Mouse (Mus musculus): ENCODE measurements around the gene Rinl. TPM values are rescaled to one million over a fixed set of nuclear protein-coding genes. Genes with fewer than 3 reads are reported as not detected.

Gene Rinl
- total and polyA plus RNA-seq, 3 experiments: 46.1 to 65.5 (median 60.6) TPM

DNA sequence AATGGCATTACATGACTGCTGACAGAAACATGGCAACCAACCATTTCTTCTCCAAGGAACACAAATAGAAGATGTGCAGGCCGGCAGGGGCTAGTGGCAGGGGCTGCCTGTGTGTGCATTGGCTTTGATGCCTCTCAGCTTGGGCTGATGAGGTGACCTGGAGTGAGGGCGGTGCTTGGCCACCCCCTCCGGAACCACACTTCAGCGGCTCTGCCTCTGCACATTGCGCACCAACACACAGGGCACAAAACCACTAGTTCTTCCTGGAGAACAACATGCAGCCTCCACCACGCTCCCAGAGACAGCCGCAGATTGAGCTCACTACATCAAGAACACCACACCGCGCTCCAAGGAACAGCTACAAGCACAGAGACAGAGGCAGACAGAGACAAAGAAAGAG, 27.4 kb downstream of the Rinl start:
- Histone ChIP-seq H3K9ac (ENCODE audit: insufficient read depth, low read depth) (no peak overlapping the region), H3K4me2 (ENCODE audit: insufficient read depth, low read depth, poor library complexity, severe bottlenecking) (peak overlapping the region; percentile 11; the same call in 1 of the 2 replicates), H3K79me2 (replicated peaks; ENCODE audit: control insufficient read depth, extremely low read depth, insufficient read depth, poor library complexity, severe bottlenecking) (peaks cover 78% of the 10 kb centered on the region), H3K4me3 (replicated peaks in 1 of 3; ENCODE audit: low read depth in 2 of 3, low read length in 2 of 3, poor library complexity in 1 of 3) (peak overlapping the region in 2 of 3 experiments; percentile 6 to 49), H3K36me3 (replicated peaks in 1 of 2; ENCODE audit: control insufficient read depth in 1 of 2, insufficient read depth in 1 of 2, low read length in 1 of 2) (peaks cover 87 to 92% of the 10 kb centered on the region in 2 experiments), H3K9me3 (replicated peaks; ENCODE audit: low read length) (no peaks in the 10 kb centered on the region), H3K4me1 (ENCODE audit: control insufficient read depth in 1 of 2, insufficient read depth in 2 of 2) (peaks cover 29 to 86% of the 10 kb centered on the region in 2 experiments), H3K27ac (ENCODE audit: insufficient read depth, low read depth) (peak overlapping the region; percentile 37), H3K27me3 (replicated peaks) (no peaks in the 10 kb centered on the region)
- DNase-seq (ENCODE audit: extremely low read depth): peak; percentile 89
- dilution Hi-C loops (cut with MboI; ENCODE audit: extremely low pct_ligation_motif_present, extremely low pct_unique_long_range_greater_than_20kb, low sequenced_read_pairs): no loop called here
- TF ChIP-seq BHLHE40 (IDR thresholded peaks at IDR 0.05; ENCODE audit: low read depth, low read length): 0 out of 2 replicates have a peak, but pooled peaks have one; percentile 16
- TF ChIP-seq CHD1 (IDR thresholded peaks at IDR 0.05; ENCODE audit: low read depth, low read length): 0 out of 2 replicates have a peak, but pooled peaks have one; percentile 13
- TF ChIP-seq MEF2A (IDR thresholded peaks at IDR 0.05; ENCODE audit: borderline replicate concordance, low read depth, low read length): no peak
- peak; percentile 49 for TF ChIP-seq POLR2A (IDR thresholded peaks at IDR 0.05; ENCODE audit: low read depth, low read length)
- TF ChIP-seq EP300 (IDR thresholded peaks at IDR 0.05; ENCODE audit: low read length): no peak
- no peak for TF ChIP-seq RAD21 (IDR thresholded peaks at IDR 0.05; ENCODE audit: low read depth, low read length)
- peak; percentile 52; the same call in 1 of the 2 replicates for TF ChIP-seq MXI1 (IDR thresholded peaks at IDR 0.05; ENCODE audit: low read depth, low read length)
- 0 out of 2 replicates have a peak, but pooled peaks have one; percentile 41 for TF ChIP-seq TBP (conservative IDR thresholded peaks at IDR 0.05; ENCODE audit: low read depth, low read length)
- TF ChIP-seq ETS1 (conservative IDR thresholded peaks at IDR 0.05; ENCODE audit: low read depth, low read length): 0 out of 2 replicates have a peak, but pooled peaks have one; percentile 30
- TF ChIP-seq TCF12 (IDR thresholded peaks at IDR 0.05; ENCODE audit: low read depth, low read length): peak; percentile 68; the same call in 1 of the 2 replicates
- peak; percentile 56; the same call in 1 of the 2 replicates for TF ChIP-seq MAX (IDR thresholded peaks at IDR 0.05; ENCODE audit: low read length)
- in situ Hi-C loops (cut with MboI; ENCODE audit: low pct_ligation_motif_present, low pct_unique_long_range_greater_than_20kb, low sequenced_read_pairs): no loop called here

DNA sequence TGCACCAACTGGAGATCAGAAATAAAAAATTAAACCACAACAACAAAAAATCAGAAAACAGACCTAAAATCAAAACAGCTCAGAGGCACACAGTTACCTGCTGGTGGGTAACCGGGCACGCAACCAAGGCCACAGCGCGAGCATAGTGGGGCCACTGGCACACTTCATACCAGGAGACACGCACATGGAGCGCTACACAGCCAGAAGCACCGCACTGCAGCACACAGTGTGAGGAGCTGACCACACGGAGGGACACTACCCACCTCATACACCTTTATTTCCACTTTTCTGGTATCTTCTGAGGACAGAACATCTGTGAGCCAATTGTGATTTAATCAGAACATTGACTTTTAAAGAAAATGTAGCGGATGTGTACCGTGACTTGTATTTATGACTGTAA, 28.2 kb downstream of the Rinl start:
- Histone ChIP-seq H3K4me2 (ENCODE audit: insufficient read depth, low read depth, poor library complexity, severe bottlenecking) (peak overlapping the region; percentile 4; the same call in 1 of the 2 replicates), H3K36me3 (replicated peaks in 1 of 2; ENCODE audit: control insufficient read depth in 1 of 2, insufficient read depth in 1 of 2, low read length in 1 of 2) (peaks cover 92 to 97% of the 10 kb centered on the region in 2 experiments), H3K9me3 (replicated peaks; ENCODE audit: low read length) (no peaks in the 10 kb centered on the region), H3K4me1 (ENCODE audit: control insufficient read depth in 1 of 2, insufficient read depth in 2 of 2) (peaks cover 32 to 92% of the 10 kb centered on the region in 2 experiments), H3K4me3 (replicated peaks in 1 of 3; ENCODE audit: low read depth in 2 of 3, low read length in 2 of 3, poor library complexity in 1 of 3) (peak overlapping the region in 2 of 3 experiments; percentile 43 to 49), H3K79me2 (replicated peaks; ENCODE audit: control insufficient read depth, extremely low read depth, insufficient read depth, poor library complexity, severe bottlenecking) (peaks cover 72% of the 10 kb centered on the region), H3K27ac (ENCODE audit: insufficient read depth, low read depth) (peak overlapping the region; percentile 65), H3K27me3 (replicated peaks) (no peaks in the 10 kb centered on the region), H3K9ac (ENCODE audit: insufficient read depth, low read depth) (no peak overlapping the region)
- TF ChIP-seq MAX (IDR thresholded peaks at IDR 0.05; ENCODE audit: low read length) (no peak), CHD1 (IDR thresholded peaks at IDR 0.05; ENCODE audit: low read depth, low read length) (peak; percentile 37; the same call in 1 of the 2 replicates)
- in situ Hi-C loops (cut with MboI; ENCODE audit: low pct_ligation_motif_present, low pct_unique_long_range_greater_than_20kb, low sequenced_read_pairs) (no loop called here), dilution Hi-C loops (cut with MboI; ENCODE audit: extremely low pct_ligation_motif_present, extremely low pct_unique_long_range_greater_than_20kb, low sequenced_read_pairs) (no loop called here)
- DNase-seq (ENCODE audit: extremely low read depth): no peak

DNA sequence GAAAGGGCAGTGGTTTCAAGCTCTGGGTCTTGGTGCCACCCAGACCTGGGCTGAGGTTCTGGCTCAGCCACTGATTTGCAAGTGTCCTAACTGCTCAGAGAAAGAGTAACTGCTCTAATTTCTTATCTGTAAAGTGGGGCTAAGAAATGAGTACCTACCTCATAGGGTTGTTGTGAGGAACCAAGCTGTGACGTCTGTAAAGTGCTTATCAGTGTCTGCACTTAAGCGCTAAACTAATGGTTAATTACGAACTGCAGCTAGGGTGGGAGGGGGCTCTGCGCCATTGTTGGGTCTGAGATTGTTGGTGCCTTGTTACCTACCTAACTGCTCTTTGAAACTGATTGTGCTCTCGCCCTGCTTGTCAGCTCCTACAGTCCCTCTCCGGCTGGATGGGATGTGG, 28.8 kb downstream of the Rinl start:
- H3K4me2 ChIP-seq (ENCODE audit: insufficient read depth, low read depth, poor library complexity, severe bottlenecking): peak overlapping the region; percentile 4; the same call in 1 of the 2 replicates
- H3K4me1 ChIP-seq (ENCODE audit: control insufficient read depth in 1 of 2, insufficient read depth in 2 of 2): peaks cover 36 to 95% of the 10 kb centered on the region in 2 experiments
- H3K9me3 ChIP-seq (replicated peaks; ENCODE audit: low read length): no peaks in the 10 kb centered on the region

More for the DNA sequence above, 28.8 kb downstream of the Rinl start:
- DNase-seq (ENCODE audit: extremely low read depth): no peak
- H3K4me3 ChIP-seq (replicated peaks in 1 of 3; ENCODE audit: low read depth in 2 of 3, low read length in 2 of 3, poor library complexity in 1 of 3): peak overlapping the region in 1 of 3 experiments; percentile 49
- no peaks in the 10 kb centered on the region for H3K27me3 ChIP-seq (replicated peaks)
- in situ Hi-C loops (cut with MboI; ENCODE audit: low pct_ligation_motif_present, low pct_unique_long_range_greater_than_20kb, low sequenced_read_pairs): no loop called here
- peak overlapping the region; percentile 33; the same call in 1 of the 2 replicates for H3K9ac ChIP-seq (ENCODE audit: insufficient read depth, low read depth)
- TF ChIP-seq MEF2A (IDR thresholded peaks at IDR 0.05; ENCODE audit: borderline replicate concordance, low read depth, low read length) (no peak), JUND (conservative IDR thresholded peaks at IDR 0.05; ENCODE audit: low read depth, low read length) (no peak), SIN3A (IDR thresholded peaks at IDR 0.05; ENCODE audit: low read length) (no peak), MYC (IDR thresholded peaks at IDR 0.05; ENCODE audit: low read depth, low read length) (no peak), BHLHE40 (IDR thresholded peaks at IDR 0.05; ENCODE audit: low read depth, low read length) (no peak), CHD1 (IDR thresholded peaks at IDR 0.05; ENCODE audit: low read depth, low read length) (no peak), ELF1 (IDR thresholded peaks at IDR 0.05; ENCODE audit: low read depth, low read length) (no peak), MAZ (IDR thresholded peaks at IDR 0.05; ENCODE audit: low read depth, low read length) (no peak), SMC3 (IDR thresholded peaks at IDR 0.05; ENCODE audit: low read depth, low read length) (no peak), TBP (conservative IDR thresholded peaks at IDR 0.05; ENCODE audit: low read depth, low read length) (no peak), ZKSCAN1 (IDR thresholded peaks at IDR 0.05; ENCODE audit: borderline replicate concordance, low read depth, low read length) (no peak), KAT2A (IDR thresholded peaks at IDR 0.05; ENCODE audit: insufficient replicate concordance, low read length) (no peak), EP300 (IDR thresholded peaks at IDR 0.05; ENCODE audit: low read length) (no peak), MXI1 (IDR thresholded peaks at IDR 0.05; ENCODE audit: low read depth, low read length) (no peak), NELFE (IDR thresholded peaks at IDR 0.05; ENCODE audit: low read depth, low read length) (no peak), JUN (IDR thresholded peaks at IDR 0.05; ENCODE audit: insufficient read depth, low read depth, low read length) (no peak), POLR2AphosphoS2 (IDR thresholded peaks at IDR 0.05; ENCODE audit: low read depth, low read length) (no peak), ZC3H11A (IDR thresholded peaks at IDR 0.05; ENCODE audit: low read depth, low read length) (no peak)
- peak overlapping the region; percentile 65 for H3K27ac ChIP-seq (ENCODE audit: insufficient read depth, low read depth)
- H3K36me3 ChIP-seq (replicated peaks in 1 of 2; ENCODE audit: control insufficient read depth in 1 of 2, insufficient read depth in 1 of 2, low read length in 1 of 2): peaks cover 91 to 97% of the 10 kb centered on the region in 2 experiments
- H3K79me2 ChIP-seq (replicated peaks; ENCODE audit: control insufficient read depth, extremely low read depth, insufficient read depth, poor library complexity, severe bottlenecking): peaks cover 66% of the 10 kb centered on the region
- dilution Hi-C loops (cut with MboI; ENCODE audit: extremely low pct_ligation_motif_present, extremely low pct_unique_long_range_greater_than_20kb, low sequenced_read_pairs): no loop called here
